Mouse (Mus musculus) hindbrain, embryonic 14.5 days (tissue): Measurements from ENCODE around the gene Fra10ac1. TPM values are rescaled to one million over a fixed set of nuclear protein-coding genes. Genes with fewer than 3 reads are reported as not detected.

Experiments
- ATAC-seq: fragments of 200-750 bp; cut with Nextera tagmentation; 2 replicates; pipeline ENCODE4 v1.8.0; 2017; ENCODE audit warnings: moderate number of reproducible peaks, mild to moderate bottlenecking, moderate TSS enrichment, moderate library complexity; ENCODE audit not compliant: low FRiP score
- DNase-seq: peaks from one replicate; pipeline ENCODE4 v3.0.0-alpha.2; 2015; ENCODE audit warnings: low spot score
- H3K27ac ChIP-seq: fragments of 300-500 bp; sonication (generic); 2 replicates; pipeline ENCODE4 v1.5.1; 2014; ENCODE audit warnings: mild to moderate bottlenecking, moderate library complexity
- H3K27me3 ChIP-seq: fragments of 300-500 bp; sonication (generic); 2 replicates; pipeline ENCODE4 v1.6.1; 2014; ENCODE audit warnings: mild to moderate bottlenecking, low read length, mixed read lengths; ENCODE audit not compliant: control insufficient read depth, insufficient read depth
- H3K36me3 ChIP-seq: fragments of 300-500 bp; sonication (generic); replicated peaks from 2 replicates; pipeline ENCODE4 v1.6.1; 2014; ENCODE audit not compliant: control insufficient read depth, insufficient read depth
- H3K4me1 ChIP-seq: fragments of 300-500 bp; sonication (generic); replicated peaks from 2 replicates; pipeline ENCODE4 v1.6.1; 2014; ENCODE audit warnings: antibody characterized with exemption, low read length, mixed read lengths; ENCODE audit not compliant: control insufficient read depth, insufficient read depth
- H3K4me2 ChIP-seq: fragments of 300-500 bp; sonication (generic); replicated peaks from 2 replicates; pipeline ENCODE4 v1.6.1; 2014; ENCODE audit warnings: mild to moderate bottlenecking, moderate library complexity
- H3K4me3 ChIP-seq: fragments of 300-500 bp; sonication (generic); replicated peaks from 2 replicates; pipeline ENCODE4 v1.5.1; 2014; ENCODE audit warnings: mild to moderate bottlenecking, low read length
- H3K9ac ChIP-seq: fragments of 300-500 bp; sonication (generic); 2 replicates; pipeline ENCODE4 v1.6.1; 2014
- H3K9me3 ChIP-seq: fragments of 300-500 bp; sonication (generic); 2 replicates; pipeline ENCODE4 v1.6.1; 2016; ENCODE audit warnings: low read length; ENCODE audit not compliant: control insufficient read depth
- WGBS: fragments of 180-500 bp; shearing (Covaris S2); extraction: QIAGEN DNeasy Blood & Tissue Kit; methylation state at CpG from one replicate; pipeline ENCODE4 v1.1.7; 2014; 5-methylcytosine and 5-hydroxymethylcytosine counted together
- polyA plus RNA-seq: library from polyadenylated mRNA; unstranded; fragments of >200 nt; fragmentation: Nextera tagmentation; extraction: Ambion mirVana; gene quantifications from 2 replicates; pipeline ENCODE4 v1.2.1, GENCODE M21; 2014

The Fra10ac1 gene
- polyA plus RNA-seq, 1 experiment from 2014 or later: 33.5 TPM

- H3K27me3 ChIP-seq: no peaks in the 10 kb centered on the region
- H3K4me3 ChIP-seq: no peak overlapping the region
- no peak overlapping the region for H3K4me2 ChIP-seq
- H3K9me3 ChIP-seq: no peaks in the 10 kb centered on the region
- no peak for DNase-seq
- H3K9ac ChIP-seq: no peak overlapping the region
- H3K4me1 ChIP-seq: peaks cover 6% of the 10 kb centered on the region
- no peak for ATAC-seq
- H3K27ac ChIP-seq: 0 out of 2 replicates have a peak overlapping the region, but pooled peaks have one; percentile 3
- 91% methylated on average over 3 of the region's 3 CpGs for WGBS
- no peaks in the 10 kb centered on the region for H3K36me3 ChIP-seq
These were observed 35.5 kb upstream of the Fra10ac1 start for GRCm38 (mm10) chr19:38259436-38259835.

GRCm38 (mm10) chr19:38258651-38259065, 34.7 kb upstream of the Fra10ac1 start:
- Histone ChIP-seq H3K9ac (no peak overlapping the region), H3K36me3 (no peaks in the 10 kb centered on the region), H3K9me3 (no peaks in the 10 kb centered on the region), H3K27me3 (no peaks in the 10 kb centered on the region), H3K4me2 (no peak overlapping the region), H3K27ac (0 out of 2 replicates have a peak overlapping the region, but pooled peaks have one; percentile 3), H3K4me3 (no peak overlapping the region), H3K4me1 (0 out of 2 replicates have a peak, but pooled peaks cover under 1% of the 10 kb centered on the region)
- DNase-seq: peak; percentile 62
- WGBS: 93% methylated on average over 3 of the region's 3 CpGs
- peak; percentile 61; the same call in 1 of the 2 replicates for ATAC-seq

DNA sequence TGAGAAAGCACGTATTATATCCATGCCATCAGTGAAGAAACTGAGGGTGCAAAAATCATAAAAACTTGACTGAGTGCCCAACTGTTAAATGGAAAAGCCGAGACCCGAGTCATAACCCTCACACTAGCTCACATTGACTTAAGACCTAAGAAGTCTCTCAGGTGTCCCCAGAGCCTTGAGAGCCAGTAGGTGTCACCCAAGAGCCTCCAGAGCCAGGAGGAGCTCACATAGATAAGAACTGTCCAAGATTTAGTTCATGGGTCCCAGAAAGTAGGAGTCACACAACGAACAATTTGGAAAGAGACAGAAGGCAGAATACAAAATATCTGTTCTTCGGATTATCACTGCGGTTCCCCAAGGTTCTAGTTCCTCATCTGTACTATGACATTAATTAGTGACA, 29.8 kb upstream of the Fra10ac1 start:
- Histone ChIP-seq H3K36me3 (no peaks in the 10 kb centered on the region), H3K4me1 (no peaks in the 10 kb centered on the region), H3K27ac (no peak overlapping the region), H3K4me3 (no peak overlapping the region), H3K4me2 (no peak overlapping the region), H3K9me3 (no peaks in the 10 kb centered on the region), H3K9ac (no peak overlapping the region), H3K27me3 (no peaks in the 10 kb centered on the region)
- ATAC-seq: no peak
- 67% methylated on average over 6 of the region's 6 CpGs for WGBS
- DNase-seq: no peak

DNA sequence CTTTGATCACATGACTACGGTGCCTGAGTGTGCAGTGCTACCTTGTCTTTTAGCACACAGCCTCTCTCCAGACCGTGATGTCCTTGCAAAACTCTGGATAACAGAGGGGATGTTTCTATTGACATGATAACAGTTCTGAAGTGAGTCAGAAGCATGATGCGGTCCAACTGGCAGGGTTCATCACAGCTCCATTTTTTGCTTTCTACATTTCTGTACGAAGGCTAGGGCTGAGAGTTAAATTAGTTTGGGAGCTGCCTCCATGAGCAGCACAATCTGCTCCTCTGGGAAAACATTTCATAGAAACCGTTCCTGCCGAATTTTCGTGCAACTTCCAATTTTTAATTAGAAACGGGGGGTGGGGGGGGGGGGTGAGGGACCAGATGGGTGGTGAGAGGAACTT, 25.7 kb upstream of the Fra10ac1 start:
- WGBS: 80% methylated on average over 8 of the region's 8 CpGs
- Histone ChIP-seq H3K4me1 (peaks cover 19% of the 10 kb centered on the region), H3K9ac (no peak overlapping the region), H3K4me2 (no peak overlapping the region), H3K27me3 (no peaks in the 10 kb centered on the region), H3K4me3 (no peak overlapping the region), H3K27ac (no peak overlapping the region), H3K36me3 (no peaks in the 10 kb centered on the region), H3K9me3 (no peaks in the 10 kb centered on the region)
- DNase-seq: no peak
- no peak for ATAC-seq

DNA sequence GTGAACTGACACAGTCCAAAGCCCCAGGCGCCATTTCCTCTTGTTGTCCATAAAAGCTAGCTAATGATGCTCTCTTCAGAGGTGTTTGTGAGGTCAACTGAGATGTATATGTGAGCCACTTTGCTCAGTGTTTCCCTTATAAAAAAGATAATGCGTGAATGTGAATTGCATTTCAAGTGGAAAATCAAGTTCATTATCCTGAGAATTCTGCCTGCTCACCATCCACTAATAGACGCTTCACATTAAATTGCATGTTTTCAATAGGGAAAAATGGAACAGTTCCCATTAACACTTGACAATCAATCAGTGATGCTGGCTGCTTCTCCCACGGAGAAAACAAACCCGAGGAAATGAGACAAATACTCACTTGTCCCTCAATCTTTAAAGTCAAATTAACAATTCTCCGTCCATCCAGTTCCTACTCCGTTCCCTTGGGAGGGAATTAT, 22.2 kb upstream of the Fra10ac1 start:
- Histone ChIP-seq H3K36me3 (no peaks in the 10 kb centered on the region), H3K4me1 (peaks cover 19% of the 10 kb centered on the region), H3K4me2 (no peak overlapping the region), H3K9me3 (no peaks in the 10 kb centered on the region), H3K27ac (peak overlapping the region; percentile 80), H3K27me3 (no peaks in the 10 kb centered on the region), H3K9ac (no peak overlapping the region), H3K4me3 (no peak overlapping the region)
- ATAC-seq (peak; percentile 67), DNase-seq (no peak)
- WGBS: 47% methylated on average over 7 of the region's 7 CpGs

- ATAC-seq (peak; percentile 58), DNase-seq (no peak)
- Histone ChIP-seq H3K4me2 (peak overlapping the region; percentile 7), H3K9me3 (no peaks in the 10 kb centered on the region), H3K36me3 (no peaks in the 10 kb centered on the region), H3K4me3 (no peak overlapping the region), H3K4me1 (peaks cover 19% of the 10 kb centered on the region), H3K9ac (no peak overlapping the region), H3K27ac (peak overlapping the region; percentile 80), H3K27me3 (no peaks in the 10 kb centered on the region)
- 45% methylated on average over 10 of the region's 10 CpGs for WGBS
These were observed 21.6 kb upstream of the Fra10ac1 start for GRCm38 (mm10) chr19:38245361-38246176.

- no peak for DNase-seq
- Histone ChIP-seq H3K36me3 (no peaks in the 10 kb centered on the region), H3K9ac (no peak overlapping the region), H3K9me3 (no peaks in the 10 kb centered on the region), H3K4me1 (peaks cover 19% of the 10 kb centered on the region), H3K4me3 (no peak overlapping the region), H3K27me3 (no peaks in the 10 kb centered on the region), H3K4me2 (no peak overlapping the region), H3K27ac (peak overlapping the region; percentile 80)
- 70% methylated on average over 8 of the region's 8 CpGs for WGBS
- ATAC-seq: no peak
These were observed 20.8 kb upstream of the Fra10ac1 start for GRCm38 (mm10) chr19:38244748-38245147.

- 91% methylated on average over 8 of the region's 8 CpGs for WGBS
- Histone ChIP-seq H3K4me1 (peaks cover 28% of the 10 kb centered on the region), H3K27me3 (no peaks in the 10 kb centered on the region), H3K9me3 (no peaks in the 10 kb centered on the region), H3K36me3 (no peaks in the 10 kb centered on the region), H3K4me3 (no peak overlapping the region), H3K27ac (no peak overlapping the region), H3K9ac (no peak overlapping the region), H3K4me2 (no peak overlapping the region)
- ATAC-seq (no peak), DNase-seq (no peak)
These were observed 18.4 kb upstream of the Fra10ac1 start for GRCm38 (mm10) chr19:38242314-38242852.

DNA sequence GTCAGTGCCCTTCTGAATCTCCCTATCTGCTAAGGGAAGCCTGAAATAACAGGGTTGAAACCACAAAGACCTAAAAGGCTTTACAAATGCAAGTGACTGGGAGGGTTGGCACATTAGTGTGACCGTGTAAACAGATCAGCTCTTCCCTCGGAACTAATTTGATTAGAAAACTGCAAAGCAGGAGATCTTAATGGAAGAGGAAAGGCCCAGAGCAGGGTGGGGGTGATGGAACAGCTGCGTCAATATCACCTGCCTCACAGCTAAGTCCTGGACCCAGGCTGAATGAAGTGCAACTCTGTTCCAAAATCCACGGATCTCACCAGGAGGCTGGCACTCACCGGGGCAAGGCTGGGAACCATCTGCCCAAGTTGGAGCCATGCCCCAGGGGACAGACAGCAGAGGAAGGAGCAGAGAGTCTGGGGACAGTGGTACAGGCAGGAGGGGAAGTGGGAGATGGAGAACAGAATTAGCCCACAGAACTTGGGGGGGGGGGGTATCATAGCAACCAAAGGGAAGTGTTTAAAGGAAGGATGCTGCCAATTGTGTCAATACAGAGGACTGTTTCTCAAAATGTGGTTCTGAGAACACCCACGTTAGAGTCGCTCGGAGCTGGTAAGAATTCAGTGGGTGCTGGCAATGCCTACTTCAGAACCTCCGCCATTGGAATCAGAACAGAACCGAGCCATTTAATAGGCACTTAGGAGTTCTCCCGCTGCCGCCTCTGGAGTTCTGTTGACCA, 14.4 kb upstream of the Fra10ac1 start:
- ATAC-seq: peak; percentile 78
- H3K4me2 ChIP-seq: no peak overlapping the region
- 51% methylated on average over 12 of the region's 12 CpGs for WGBS

More for the DNA sequence above, 14.4 kb upstream of the Fra10ac1 start:
- no peaks in the 10 kb centered on the region for H3K36me3 ChIP-seq
- DNase-seq: no peak
- peak overlapping the region; percentile 32 for H3K27ac ChIP-seq
- H3K4me3 ChIP-seq: no peak overlapping the region
- no peaks in the 10 kb centered on the region for H3K9me3 ChIP-seq
- H3K4me1 ChIP-seq: peaks cover 9% of the 10 kb centered on the region
- H3K27me3 ChIP-seq: no peaks in the 10 kb centered on the region
- no peak overlapping the region for H3K9ac ChIP-seq
